Mouse (Mus musculus) yolk sac, embryonic 10.5 days (tissue): ENCODE measurements around the gene Man1c1.
A peak's percentile ranks its signal among the peaks of the same experiment; 100 is the strongest.

Source experiments
- DNase-seq: peaks from one replicate; pipeline ENCODE4 v3.0.0-alpha.2; 2017; ENCODE audit warnings: low spot score

The Man1c1 gene

GRCm38 (mm10) chr4:134673882-134674463, 30.1 kb downstream of the Man1c1 start:
- no peak for DNase-seq

GRCm38 (mm10) chr4:134673151-134673550, 30.9 kb downstream of the Man1c1 start:
- no peak for DNase-seq

GRCm38 (mm10) chr4:134672326-134672725, 31.8 kb downstream of the Man1c1 start:
- no peak for DNase-seq

- no peak for DNase-seq
Observed at GRCm38 (mm10) chr4:134671660-134672173, 32.4 kb downstream of the Man1c1 start.

GRCm38 (mm10) chr4:134669742-134670354, 34.2 kb downstream of the Man1c1 start:
- DNase-seq, result no peak

GRCm38 (mm10) chr4:134668355-134669028, 35.6 kb downstream of the Man1c1 start:
- DNase-seq, result no peak

- no peak for DNase-seq
Observed at GRCm38 (mm10) chr4:134666391-134666790, 37.7 kb downstream of the Man1c1 start.

GRCm38 (mm10) chr4:134663052-134663451, 41.0 kb downstream of the Man1c1 start:
- peak; percentile 44 for DNase-seq

- no peak for DNase-seq
Observed at GRCm38 (mm10) chr4:134660630-134661183, 43.4 kb downstream of the Man1c1 start.

- peak; percentile 21 for DNase-seq
Observed at GRCm38 (mm10) chr4:134659354-134660301, 44.5 kb downstream of the Man1c1 start.

- no peak for DNase-seq
Observed at GRCm38 (mm10) chr4:134657473-134657872, 46.6 kb downstream of the Man1c1 start.

- DNase-seq, result no peak
Observed at GRCm38 (mm10) chr4:134654391-134654790, 49.7 kb downstream of the Man1c1 start.

GRCm38 (mm10) chr4:134652720-134653119, 51.4 kb downstream of the Man1c1 start:
- no peak for DNase-seq

- no peak for DNase-seq
Observed at GRCm38 (mm10) chr4:134652151-134652550, 51.9 kb downstream of the Man1c1 start.

GRCm38 (mm10) chr4:134651358-134651757, 52.7 kb downstream of the Man1c1 start:
- DNase-seq, result no peak

- DNase-seq, result no peak
Observed at GRCm38 (mm10) chr4:134645042-134645948, 58.8 kb downstream of the Man1c1 start.

GRCm38 (mm10) chr4:134644410-134644809, 59.7 kb downstream of the Man1c1 start:
- DNase-seq, result no peak

- DNase-seq, result no peak
Observed at GRCm38 (mm10) chr4:134641711-134642516, 62.2 kb downstream of the Man1c1 start.

- no peak for DNase-seq
Observed at GRCm38 (mm10) chr4:134639325-134639724, 64.8 kb downstream of the Man1c1 start.

GRCm38 (mm10) chr4:134638111-134638550, 66.0 kb downstream of the Man1c1 start:
- DNase-seq, result no peak
